Mouse (Mus musculus): ENCODE measurements at regions not wholly inside any gene's neighbourhood (a gene's known extent, or its start where the extent isn't known, plus 50 kb on each side); places are given as distances from the start of the nearest gene placed in this dataset.

DNA sequence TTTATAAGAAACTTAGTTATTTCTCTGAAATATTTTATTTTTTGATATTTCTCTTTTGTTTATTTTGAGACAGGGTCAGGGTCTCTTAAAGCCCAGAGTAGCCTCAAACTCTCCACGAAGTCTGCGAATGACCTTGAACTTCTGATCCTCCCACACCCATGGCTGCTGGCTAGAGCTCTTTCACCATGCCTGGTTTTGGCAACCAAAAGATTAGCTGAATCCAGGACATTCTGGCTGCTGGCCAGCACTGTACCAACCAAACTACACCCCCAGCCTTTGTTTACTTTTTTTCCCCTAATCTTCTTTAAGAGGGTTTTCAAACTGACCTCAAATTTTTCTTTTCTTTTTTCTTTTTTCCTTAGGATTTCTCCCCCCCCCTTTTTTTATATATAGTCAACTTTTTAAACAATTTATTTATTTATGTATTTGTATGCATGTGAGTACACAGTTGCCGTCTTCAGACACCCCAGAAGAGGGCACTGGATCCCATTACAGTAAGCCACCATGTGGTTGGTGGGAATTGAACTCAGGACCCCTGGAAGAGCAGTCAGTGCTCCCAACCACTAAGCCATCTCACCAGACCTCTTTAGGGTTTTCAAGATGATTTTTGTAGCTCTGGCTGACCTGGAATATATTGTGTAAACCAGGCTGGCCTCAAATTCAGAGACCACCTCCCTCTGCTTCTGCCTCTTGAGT is 63.4 kb upstream of the Jade1 start:
- H3K9me3 ChIP-seq (replicated peaks), result no peaks in the 10 kb centered on the region
- no peaks in the 10 kb centered on the region for H3K4me1 ChIP-seq (replicated peaks)
- H3K27me3 ChIP-seq, result no peaks in the 10 kb centered on the region
- ATAC-seq (ENCODE audit: low read depth) (no peak), DNase-seq (no peak)
- no peaks in the 10 kb centered on the region for H3K36me3 ChIP-seq
- no peak overlapping the region for H3K4me2 ChIP-seq
- H3K9ac ChIP-seq, result no peak overlapping the region
- 65% methylated on average over 3 of the region's 3 CpGs for WGBS (ENCODE audit: insufficient replicate concordance)
- H3K27ac ChIP-seq, result no peak overlapping the region
- H3K4me3 ChIP-seq (replicated peaks), result no peak overlapping the region

DNA sequence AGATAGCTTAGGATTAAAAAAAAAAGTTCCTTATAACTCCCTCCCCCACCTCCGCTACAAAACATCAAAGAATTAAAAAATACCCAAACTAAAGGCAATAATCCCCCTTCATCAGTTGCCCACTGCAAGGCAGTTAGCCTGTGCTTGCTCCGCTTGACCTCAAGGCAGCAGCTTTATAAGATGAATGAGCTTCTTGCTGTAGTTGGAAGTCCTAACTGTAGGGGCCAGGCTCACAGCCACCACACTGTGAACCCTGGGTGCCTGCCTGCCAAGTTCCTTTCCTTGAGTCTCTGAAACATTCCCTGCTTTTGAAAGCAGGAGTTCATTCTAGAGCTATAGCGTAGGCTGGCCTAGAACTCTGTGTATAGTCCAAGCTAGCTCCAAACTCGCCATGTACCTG is 64.3 kb upstream of the Jade1 start:
- H3K4me2 ChIP-seq, result no peak overlapping the region
- H3K27me3 ChIP-seq, result no peaks in the 10 kb centered on the region
- H3K9ac ChIP-seq, result no peak overlapping the region
- no peak overlapping the region for H3K27ac ChIP-seq
- WGBS (ENCODE audit: insufficient replicate concordance), result 72% methylated on average over 4 of the region's 4 CpGs
- no peak for ATAC-seq (ENCODE audit: low read depth)
- H3K4me1 ChIP-seq (replicated peaks), result no peaks in the 10 kb centered on the region
- H3K9me3 ChIP-seq (replicated peaks), result no peaks in the 10 kb centered on the region
- no peak for DNase-seq
- no peaks in the 10 kb centered on the region for H3K36me3 ChIP-seq
- H3K4me3 ChIP-seq (replicated peaks), result no peak overlapping the region

GRCm38 (mm10) chr3:41489998-41490397 is 65.5 kb upstream of the Jade1 start:
- H3K9ac ChIP-seq, result no peak overlapping the region
- no peak overlapping the region for H3K4me3 ChIP-seq (replicated peaks)
- no peak for ATAC-seq (ENCODE audit: low read depth)
- H3K27ac ChIP-seq, result no peak overlapping the region
- H3K4me2 ChIP-seq, result no peak overlapping the region
- H3K9me3 ChIP-seq (replicated peaks), result no peaks in the 10 kb centered on the region
- no peak for DNase-seq
- no peaks in the 10 kb centered on the region for H3K36me3 ChIP-seq
- H3K27me3 ChIP-seq, result no peaks in the 10 kb centered on the region
- H3K4me1 ChIP-seq (replicated peaks), result no peaks in the 10 kb centered on the region

GRCm38 (mm10) chr3:41489571-41489970 is 66.0 kb upstream of the Jade1 start:
- Histone ChIP-seq H3K27me3 (no peaks in the 10 kb centered on the region), H3K36me3 (no peaks in the 10 kb centered on the region), H3K4me2 (no peak overlapping the region), H3K27ac (no peak overlapping the region), H3K4me1 (replicated peaks) (no peaks in the 10 kb centered on the region), H3K9me3 (replicated peaks) (no peaks in the 10 kb centered on the region), H3K4me3 (replicated peaks) (no peak overlapping the region), H3K9ac (no peak overlapping the region)
- WGBS (ENCODE audit: insufficient replicate concordance), result 55% methylated on average over 3 of the region's 3 CpGs
- ATAC-seq (ENCODE audit: low read depth), result no peak
- no peak for DNase-seq

DNA sequence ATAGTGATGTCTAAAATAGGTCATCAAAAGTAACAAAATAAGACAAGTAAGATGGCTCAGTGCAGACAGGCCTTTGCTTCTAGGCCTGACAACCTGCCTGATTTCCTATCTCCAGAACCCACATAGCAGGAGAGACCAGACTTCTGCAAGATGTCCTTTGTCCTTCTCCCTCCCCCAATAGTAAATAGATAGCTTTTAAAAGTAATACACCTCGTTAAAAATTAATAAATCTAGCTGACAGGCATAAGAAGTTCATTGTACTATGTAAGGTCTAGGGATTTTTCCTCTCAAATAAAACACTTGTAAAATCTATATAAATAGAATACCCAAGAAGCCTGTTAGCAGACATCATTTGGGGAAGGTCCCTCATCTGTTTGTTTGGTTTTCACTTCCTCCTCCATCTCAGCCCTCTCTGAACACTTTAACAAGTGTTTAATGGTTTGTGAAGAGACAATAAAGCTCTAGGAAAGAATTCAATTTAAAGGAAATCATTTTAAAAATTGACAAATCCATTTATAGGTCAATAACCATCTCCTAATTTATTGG is 67.2 kb upstream of the Jade1 start:
- H3K27ac ChIP-seq, result no peak overlapping the region
- no peaks in the 10 kb centered on the region for H3K4me1 ChIP-seq (replicated peaks)
- no peaks in the 10 kb centered on the region for H3K9me3 ChIP-seq (replicated peaks)
- no peaks in the 10 kb centered on the region for H3K27me3 ChIP-seq
- ATAC-seq (ENCODE audit: low read depth), result no peak
- no peak overlapping the region for H3K4me2 ChIP-seq
- H3K36me3 ChIP-seq, result no peaks in the 10 kb centered on the region
- 39% methylated on average over 1 of the region's 1 CpGs for WGBS (ENCODE audit: insufficient replicate concordance)
- H3K4me3 ChIP-seq (replicated peaks), result no peak overlapping the region
- DNase-seq, result no peak
- no peak overlapping the region for H3K9ac ChIP-seq

DNA sequence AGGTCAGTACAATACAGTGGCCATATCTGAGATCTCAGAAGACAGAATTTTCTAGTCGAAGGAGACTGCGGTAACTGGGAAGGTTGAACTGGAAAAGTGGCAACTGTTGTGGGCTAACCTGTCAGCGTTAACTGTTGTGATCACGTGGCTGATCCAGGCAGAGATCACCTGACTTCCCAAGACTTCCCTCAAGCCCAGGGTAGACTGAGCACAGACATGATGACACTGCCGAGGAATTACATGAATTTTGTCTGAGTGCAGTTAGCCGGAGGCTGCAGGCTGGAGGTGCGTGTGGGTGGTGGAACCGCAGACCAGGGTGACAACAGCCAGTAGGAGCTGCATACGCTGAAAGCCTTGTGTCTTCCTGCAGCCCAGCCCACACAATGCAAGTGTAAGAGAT is 70.6 kb upstream of the Jade1 start:
- ATAC-seq (ENCODE audit: low read depth), result no peak
- H3K27me3 ChIP-seq, result no peaks in the 10 kb centered on the region
- H3K9ac ChIP-seq, result no peak overlapping the region
- no peaks in the 10 kb centered on the region for H3K36me3 ChIP-seq
- H3K4me3 ChIP-seq (replicated peaks), result no peak overlapping the region
- H3K9me3 ChIP-seq (replicated peaks), result no peaks in the 10 kb centered on the region
- no peak for DNase-seq
- no peaks in the 10 kb centered on the region for H3K4me1 ChIP-seq (replicated peaks)
- H3K27ac ChIP-seq, result no peak overlapping the region
- no peak overlapping the region for H3K4me2 ChIP-seq
- WGBS (ENCODE audit: insufficient replicate concordance), result 74% methylated on average over 9 of the region's 9 CpGs

GRCm38 (mm10) chr3:41483582-41483981 is 71.9 kb upstream of the Jade1 start:
- 50% methylated on average over 3 of the region's 3 CpGs for WGBS (ENCODE audit: insufficient replicate concordance)
- Histone ChIP-seq H3K4me2 (no peak overlapping the region), H3K27ac (no peak overlapping the region), H3K36me3 (no peaks in the 10 kb centered on the region), H3K4me3 (replicated peaks) (no peak overlapping the region), H3K4me1 (replicated peaks) (no peaks in the 10 kb centered on the region), H3K9ac (no peak overlapping the region), H3K27me3 (no peaks in the 10 kb centered on the region), H3K9me3 (replicated peaks) (no peaks in the 10 kb centered on the region)
- DNase-seq, result no peak
- ATAC-seq (ENCODE audit: low read depth), result no peak

DNA sequence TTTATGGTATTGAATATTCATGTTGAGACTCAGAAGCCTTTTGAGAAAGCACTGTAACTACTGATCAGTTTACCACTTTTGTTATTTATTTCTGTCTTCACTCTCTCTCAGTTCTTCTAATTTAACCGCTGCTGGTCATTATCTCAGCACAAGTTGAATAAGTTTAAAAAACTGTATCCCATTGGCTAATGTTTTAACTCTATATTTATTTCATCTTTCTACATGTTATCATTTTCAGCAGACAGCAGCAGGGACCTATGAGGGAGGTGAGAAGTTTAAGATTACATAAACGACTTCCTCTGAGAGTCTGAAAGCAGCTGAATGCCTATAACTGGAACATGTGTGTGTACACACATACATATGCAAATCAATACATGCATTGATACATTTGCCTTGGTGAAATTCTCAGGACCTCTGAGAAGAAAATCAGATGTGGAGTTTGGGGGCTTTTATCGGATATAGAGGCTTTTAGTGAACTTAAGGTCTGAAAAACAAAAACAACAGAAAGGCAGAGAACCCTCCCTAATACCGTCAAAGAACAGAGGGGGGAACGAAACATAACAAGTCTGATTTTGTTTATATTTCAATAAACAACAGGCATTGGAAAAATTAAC is 72.5 kb upstream of the Jade1 start:
- H3K4me2 ChIP-seq, result no peak overlapping the region
- no peak for ATAC-seq (ENCODE audit: low read depth)
- H3K4me3 ChIP-seq (replicated peaks), result no peak overlapping the region
- no peaks in the 10 kb centered on the region for H3K36me3 ChIP-seq
- no peaks in the 10 kb centered on the region for H3K4me1 ChIP-seq (replicated peaks)
- 41% methylated on average over 5 of the region's 5 CpGs for whole genome bisulfite sequencing (ENCODE audit: insufficient replicate concordance)
- no peaks in the 10 kb centered on the region for H3K9me3 ChIP-seq (replicated peaks)
- H3K9ac ChIP-seq, result no peak overlapping the region
- no peak for DNase-seq
- H3K27ac ChIP-seq, result no peak overlapping the region
- no peaks in the 10 kb centered on the region for H3K27me3 ChIP-seq

DNA sequence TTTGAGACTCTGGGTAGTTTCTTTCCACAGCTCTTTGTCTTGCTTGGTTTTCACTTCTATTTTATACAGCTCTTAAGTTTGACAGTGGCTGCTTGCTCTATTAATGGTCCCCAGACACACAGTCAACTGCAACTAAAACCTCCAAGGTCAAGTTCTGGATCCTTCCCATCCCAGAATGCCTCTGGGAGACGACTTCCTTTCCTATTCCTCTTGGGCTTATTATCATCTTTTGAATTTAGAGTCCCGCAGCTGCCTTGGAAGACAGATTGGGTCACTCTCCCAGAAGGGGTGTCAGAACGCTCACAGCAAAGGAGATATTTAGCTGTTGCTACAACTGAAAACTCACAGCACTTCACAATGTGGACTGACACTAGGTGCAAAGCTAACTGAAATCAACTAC is 75.3 kb upstream of the Jade1 start:
- no peak for ATAC-seq (ENCODE audit: low read depth)
- WGBS (ENCODE audit: insufficient replicate concordance), result 56% methylated on average over 3 of the region's 3 CpGs

DNA sequence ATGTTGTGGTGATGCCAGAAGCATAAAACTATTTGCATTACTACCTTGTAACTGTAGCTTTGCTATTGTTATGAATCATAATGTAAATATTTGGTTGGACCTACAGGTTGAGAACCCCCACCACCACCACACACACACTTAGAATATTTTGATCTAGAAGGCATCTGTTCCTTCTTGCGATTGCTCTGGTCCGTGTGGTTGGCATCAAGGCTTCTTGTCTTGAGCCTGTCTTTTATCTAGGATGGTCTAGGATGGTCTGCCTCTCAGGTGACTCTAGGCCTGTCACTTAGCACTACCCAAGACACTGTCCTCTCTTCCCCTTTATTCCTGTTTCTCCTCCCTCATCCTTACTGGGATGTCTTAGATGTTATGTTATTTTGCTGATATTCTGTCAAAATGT is 76.6 kb upstream of the Jade1 start:
- H3K9ac ChIP-seq, result no peak overlapping the region
- H3K9me3 ChIP-seq (replicated peaks), result no peaks in the 10 kb centered on the region
- ATAC-seq (ENCODE audit: low read depth), result no peak
- no peaks in the 10 kb centered on the region for H3K27me3 ChIP-seq
- no peak overlapping the region for H3K27ac ChIP-seq
- WGBS (ENCODE audit: insufficient replicate concordance), result 79% methylated on average over 2 of the region's 2 CpGs
- no peaks in the 10 kb centered on the region for H3K36me3 ChIP-seq
- no peak for DNase-seq
- no peak overlapping the region for H3K4me3 ChIP-seq (replicated peaks)
- no peak overlapping the region for H3K4me2 ChIP-seq
- no peaks in the 10 kb centered on the region for H3K4me1 ChIP-seq (replicated peaks)

More for the DNA sequence above, 75.3 kb upstream of the Jade1 start:
- H3K4me1 ChIP-seq (replicated peaks), result no peaks in the 10 kb centered on the region
- no peak overlapping the region for H3K4me3 ChIP-seq (replicated peaks)
- no peak for DNase-seq
- H3K27me3 ChIP-seq, result no peaks in the 10 kb centered on the region
- no peak overlapping the region for H3K9ac ChIP-seq
- H3K4me2 ChIP-seq, result no peak overlapping the region
- H3K27ac ChIP-seq, result no peak overlapping the region
- no peaks in the 10 kb centered on the region for H3K9me3 ChIP-seq (replicated peaks)
- H3K36me3 ChIP-seq, result no peaks in the 10 kb centered on the region

DNA sequence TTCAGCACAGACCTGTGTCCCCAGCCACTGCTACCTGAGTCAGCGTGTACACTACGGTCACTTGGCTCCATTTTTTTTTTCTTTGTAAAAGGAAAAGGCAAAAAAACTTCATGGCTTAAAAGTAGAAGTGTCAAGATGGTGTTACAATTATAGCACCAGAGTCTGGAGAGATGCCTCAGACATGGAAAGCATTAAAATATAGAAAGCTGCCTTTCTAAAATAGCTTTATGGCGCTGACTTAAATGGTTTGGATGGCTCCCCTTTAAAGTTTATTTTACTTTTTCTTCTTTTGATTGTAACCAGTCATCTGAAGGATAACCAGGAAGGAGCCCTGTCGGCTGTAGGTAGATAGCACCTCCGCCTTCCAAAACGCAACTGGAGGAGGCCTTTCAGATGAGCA is 79.0 kb upstream of the Jade1 start:
- 69% methylated on average over 6 of the region's 6 CpGs for WGBS (ENCODE audit: insufficient replicate concordance)
- no peak overlapping the region for H3K4me3 ChIP-seq (replicated peaks)
- DNase-seq (no peak), ATAC-seq (ENCODE audit: low read depth) (no peak)
- no peak overlapping the region for H3K9ac ChIP-seq
- H3K9me3 ChIP-seq (replicated peaks), result no peaks in the 10 kb centered on the region
- H3K4me1 ChIP-seq (replicated peaks), result no peaks in the 10 kb centered on the region
- no peak overlapping the region for H3K27ac ChIP-seq
- no peaks in the 10 kb centered on the region for H3K27me3 ChIP-seq
- H3K36me3 ChIP-seq, result no peaks in the 10 kb centered on the region
- H3K4me2 ChIP-seq, result no peak overlapping the region

DNA sequence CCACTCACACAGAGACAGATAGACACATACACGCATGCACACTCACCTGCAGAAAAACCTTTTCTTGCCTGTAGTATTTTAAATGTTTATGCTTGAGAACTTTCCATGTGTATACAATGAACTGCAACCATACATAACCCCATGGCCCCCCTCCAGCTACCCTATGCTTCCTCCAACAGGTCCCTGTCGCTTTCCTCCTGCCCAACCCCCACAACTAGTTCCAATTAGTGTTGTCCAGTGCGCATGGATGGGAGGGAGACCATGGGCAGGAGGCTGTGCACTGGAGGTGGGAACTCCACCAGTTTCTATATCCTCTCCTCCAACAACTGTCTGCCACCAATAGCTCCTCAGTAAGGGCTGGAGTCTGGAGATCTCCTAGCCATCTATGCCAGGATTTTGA is 82.9 kb upstream of the Jade1 start:
- H3K4me2 ChIP-seq, result no peak overlapping the region
- H3K9ac ChIP-seq, result no peak overlapping the region
- no peaks in the 10 kb centered on the region for H3K4me1 ChIP-seq (replicated peaks)
- H3K27ac ChIP-seq, result no peak overlapping the region
- H3K36me3 ChIP-seq, result no peaks in the 10 kb centered on the region
- H3K27me3 ChIP-seq, result no peaks in the 10 kb centered on the region
- H3K9me3 ChIP-seq (replicated peaks), result no peaks in the 10 kb centered on the region
- ATAC-seq (ENCODE audit: low read depth) (no peak), DNase-seq (no peak)
- 68% methylated on average over 3 of the region's 3 CpGs for WGBS (ENCODE audit: insufficient replicate concordance)
- H3K4me3 ChIP-seq (replicated peaks), result no peak overlapping the region

Measured in liver, embryonic 13.5 days (tissue).